Mouse (Mus musculus) mouse embryonic stem cell (cell line): ENCODE results near the gene Gm13277.
"Not testable (repeated sequence)": the region's sequence is repeated elsewhere in the genome, so short reads cannot be mapped to it uniquely, and the experiment has no call there.

Source experiments
- in situ Hi-C, 2 experiments: fragments of 300-500 bp; cut with MboI; formaldehyde crosslinking; loops; 1 replicate in 1 of 2; 3 replicates in 1 of 2; pipeline ENCODE4 v1.14.3; 2019 to 2020; ENCODE audit warnings: low sequenced_read_pairs in 2 of 2, low pct_unique_long_range_greater_than_20kb in 1 of 2, mixed read lengths in 1 of 2; ENCODE audit not compliant: unreplicated experiment in 1 of 2

Gm13277 gene

GRCm38 (mm10) chr4:88788402-88788801, at the start of gene Gm13277:
Gene Gm13277 (plus strand): TSS chr4:88788632.
- in situ Hi-C loops, result not testable (repeated sequence)

GRCm38 (mm10) chr4:88739036-88739435, 49.4 kb upstream of the Gm13277 start:
- in situ Hi-C loops, result no loop called here

- in situ Hi-C loops, result no loop called here
These were observed 47.0 kb upstream of the Gm13277 start for GRCm38 (mm10) chr4:88741426-88741825.

- in situ Hi-C loops, result no loop called here
These were observed 45.6 kb upstream of the Gm13277 start for GRCm38 (mm10) chr4:88742771-88743371.

- in situ Hi-C loops, result no loop called here
These were observed 44.2 kb upstream of the Gm13277 start for GRCm38 (mm10) chr4:88744207-88744606.

GRCm38 (mm10) chr4:88749926-88750325, 38.5 kb upstream of the Gm13277 start:
- in situ Hi-C loops, result no loop called here

GRCm38 (mm10) chr4:88754818-88755340, 33.6 kb upstream of the Gm13277 start, which contains the start of gene Gm13271:
Gene Gm13271 (plus strand): TSS chr4:88754868.
- in situ Hi-C loops, result not testable (repeated sequence)

GRCm38 (mm10) chr4:88756581-88757513, 31.6 kb upstream of the Gm13277 start:
- in situ Hi-C loops, result not testable (repeated sequence)

GRCm38 (mm10) chr4:88757628-88758031, 30.8 kb upstream of the Gm13277 start:
- in situ Hi-C loops, result not testable (repeated sequence)

- in situ Hi-C loops, result not testable (repeated sequence)
These were observed 29.7 kb upstream of the Gm13277 start for GRCm38 (mm10) chr4:88758751-88759150.

GRCm38 (mm10) chr4:88759610-88760268, 28.7 kb upstream of the Gm13277 start, which contains the start of gene Gm13283:
Gene Gm13283 (plus strand): TSS chr4:88760119.
- in situ Hi-C loops, result not testable (repeated sequence)

GRCm38 (mm10) chr4:88760431-88760830, 28.0 kb upstream of the Gm13277 start:
- in situ Hi-C loops, result not testable (repeated sequence)

GRCm38 (mm10) chr4:88761776-88762175, 26.7 kb upstream of the Gm13277 start:
- in situ Hi-C loops, result not testable (repeated sequence)

GRCm38 (mm10) chr4:88762341-88762740, 26.1 kb upstream of the Gm13277 start:
- in situ Hi-C loops, result not testable (repeated sequence)

GRCm38 (mm10) chr4:88763384-88764018, 24.9 kb upstream of the Gm13277 start:
- in situ Hi-C loops, result not testable (repeated sequence)

GRCm38 (mm10) chr4:88773534-88773933, 14.9 kb upstream of the Gm13277 start, which contains the start of gene Gm13290:
Gene Gm13290 (plus strand): TSS chr4:88773834.
- in situ Hi-C loops, result not testable (repeated sequence)

- in situ Hi-C loops, result not testable (repeated sequence)
These were observed 11.8 kb upstream of the Gm13277 start, which contains the start of gene Gm13289 for GRCm38 (mm10) chr4:88776622-88777021. Gene Gm13289 (plus strand): TSS chr4:88776922.

GRCm38 (mm10) chr4:88779550-88779949, 8.9 kb upstream of the Gm13277 start, which contains the start of gene Gm13272:
Gene Gm13272 (plus strand): TSS chr4:88779850.
- in situ Hi-C loops, result not testable (repeated sequence)
